Mouse (Mus musculus): ENCODE data around the gene Cfap65.

- TF ChIP-seq CTCF (IDR thresholded peaks at IDR 0.05) (no peak), POLR2A (IDR thresholded peaks at IDR 0.05; ENCODE audit: insufficient read depth, low read depth, low read length) (no peak), EP300 (IDR thresholded peaks at IDR 0.05; ENCODE audit: insufficient read depth, low read depth, low read length) (no peak)
These were observed 14.7 kb upstream of the Cfap65 start for GRCm38 (mm10) chr1:74950066-74950465.
